ENCODE assay signal across 11 mouse cellular contexts in the genomic region with DNA sequence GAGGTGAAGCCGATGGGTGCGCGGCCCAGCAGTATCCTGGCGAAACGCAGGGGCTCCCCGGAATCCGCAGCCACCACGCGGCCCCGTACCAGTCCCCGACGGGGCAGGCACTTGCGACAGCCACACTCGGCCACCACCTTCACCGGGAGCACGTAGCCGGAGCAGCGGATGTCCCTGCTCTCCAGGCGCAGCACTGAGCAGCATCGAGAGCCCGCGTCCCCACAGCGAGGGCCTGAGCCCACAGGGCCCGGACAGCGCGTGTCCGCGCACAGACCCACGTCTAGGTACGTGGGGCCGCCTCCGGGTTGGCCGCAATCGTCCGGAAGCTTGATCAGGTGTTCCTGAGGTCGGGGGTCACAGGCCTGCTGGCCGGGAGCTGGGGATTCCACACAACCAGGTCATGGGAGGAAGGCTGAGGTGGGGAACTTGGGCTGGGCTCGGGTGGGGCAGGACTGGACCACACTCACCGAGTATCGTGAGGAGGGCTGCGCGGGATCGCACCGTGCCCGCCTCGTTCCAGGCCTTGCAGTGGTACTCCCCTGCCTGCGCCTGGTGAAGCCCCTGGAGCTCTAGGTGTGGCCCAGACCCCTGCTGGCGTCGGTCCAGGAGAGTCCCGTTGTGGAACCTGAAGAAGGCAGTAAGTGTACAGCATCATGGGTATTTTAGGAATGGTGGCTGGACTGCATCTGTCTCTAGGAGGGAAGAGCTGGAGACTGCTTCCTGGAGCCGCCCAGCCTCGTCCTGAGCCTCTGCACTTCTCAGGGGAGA. TPM values are rescaled to one million over a fixed set of nuclear protein-coding genes. Genes with fewer than 3 reads are reported as not detected.
A peak's percentile ranks its signal among the peaks of the same experiment; 100 is the strongest.
DNase-seq lines count a peak whose midpoint lies in the region; ATAC-seq lines count a peak whose summit lies in the region.
"Had no signal": no experiment of that assay in that cellular context is flagged by ENCODE, and none has a peak within 500 bp of the region (broad histone marks: within the 10 kb centered on the region; RNA-seq: fewer than 3 reads in every experiment).

No protein-coding gene starts in this region.

- H3K27ac ChIP-seq in lung, embryonic 15.5 days, result no peak overlapping the region
- H3K27ac ChIP-seq in forebrain, embryonic 12.5 days, result no peak overlapping the region
- no peak overlapping the region for H3K27ac ChIP-seq in limb, embryonic 12.5 days
- H3K27ac ChIP-seq in stomach, embryonic 14.5 days (ENCODE audit: low read length), result no peak overlapping the region

- no peak for DNase-seq in lung, postnatal 10 days
- DNase-seq in left cerebral cortex, postnatal 36 days (ENCODE audit: low spot score in 2 of 2), result no peak
- no peak for DNase-seq in cerebellum, postnatal 14 days
- no peak for DNase-seq in thymus, postnatal 25 days
- DNase-seq: right cerebral cortex, adult 18-20 months had no signal

- WGBS in lung, embryonic 15.5 days, result 12% methylated on average over 45 of the region's 52 CpGs
- WGBS in forebrain, embryonic 12.5 days, result 8% methylated on average over 52 of the region's 52 CpGs
- 13% methylated on average over 52 of the region's 52 CpGs for WGBS in limb, embryonic 12.5 days
- 17% methylated on average over 51 of the region's 52 CpGs for WGBS in stomach, embryonic 14.5 days

- no peak overlapping the region for H3K9ac ChIP-seq in lung, embryonic 15.5 days
- no peak overlapping the region for H3K9ac ChIP-seq in forebrain, embryonic 12.5 days
- no peak overlapping the region for H3K9ac ChIP-seq in limb, embryonic 12.5 days (replicated peaks)
- no peak overlapping the region for H3K9ac ChIP-seq in stomach, embryonic 14.5 days (replicated peaks; ENCODE audit: low read depth, low read length)

- peaks cover 99% of the 10 kb centered on the region for H3K27me3 ChIP-seq in lung, embryonic 15.5 days
- H3K27me3 ChIP-seq in forebrain, embryonic 12.5 days, result peaks cover 99% of the 10 kb centered on the region
- peaks cover 100% of the 10 kb centered on the region for H3K27me3 ChIP-seq in limb, embryonic 12.5 days
- H3K27me3 ChIP-seq in stomach, embryonic 14.5 days (ENCODE audit: control insufficient read depth, insufficient read depth, low read length), result peaks cover 85% of the 10 kb centered on the region

- H3K4me3 ChIP-seq in lung, embryonic 15.5 days, result peak overlapping the region; percentile 36
- peak overlapping the region; percentile 41 for H3K4me3 ChIP-seq in forebrain, embryonic 12.5 days (replicated peaks)
- H3K4me3 ChIP-seq in limb, embryonic 12.5 days (replicated peaks), result peak overlapping the region; percentile 41
- H3K4me3 ChIP-seq in stomach, embryonic 14.5 days (ENCODE audit: low read depth, low read length), result peak overlapping the region; percentile 35

- intact Hi-C loops in left cerebral cortex, postnatal 36 days (cut with DNase I), result no loop called here

- H3K4me1 ChIP-seq in lung, embryonic 15.5 days, result peaks cover 25% of the 10 kb centered on the region
- peaks cover 33% of the 10 kb centered on the region for H3K4me1 ChIP-seq in forebrain, embryonic 12.5 days
- H3K4me1 ChIP-seq in limb, embryonic 12.5 days (replicated peaks), result peaks cover 36% of the 10 kb centered on the region
- peaks cover 5% of the 10 kb centered on the region; the same call in 1 of the 2 replicates for H3K4me1 ChIP-seq in stomach, embryonic 14.5 days (ENCODE audit: control insufficient read depth, insufficient read depth, low read length)

- H3K9me3 ChIP-seq in lung, embryonic 15.5 days, result no peaks in the 10 kb centered on the region
- 0 out of 2 replicates have a peak, but pooled peaks cover 3% of the 10 kb centered on the region for H3K9me3 ChIP-seq in forebrain, embryonic 12.5 days
- no peaks in the 10 kb centered on the region for H3K9me3 ChIP-seq in limb, embryonic 12.5 days
- no peaks in the 10 kb centered on the region for H3K9me3 ChIP-seq in stomach, embryonic 14.5 days (ENCODE audit: control insufficient read depth, low read depth, low read length)

- ATAC-seq in lung, embryonic 15.5 days (ENCODE audit: borderline replicate concordance, extremely low read depth, low FRiP score, low TSS enrichment), result no peak
- ATAC-seq in forebrain, embryonic 12.5 days (ENCODE audit: low FRiP score), result no peak
- ATAC-seq in limb, embryonic 12.5 days (ENCODE audit: insufficient number of reproducible peaks, insufficient read depth, low FRiP score, low TSS enrichment, low read depth), result no peak
- ATAC-seq in stomach, embryonic 14.5 days (ENCODE audit: insufficient number of reproducible peaks, insufficient read depth, low FRiP score, low read depth), result no peak
- ATAC-seq: Patski had no signal

- peak overlapping the region; percentile 58 for H3K4me2 ChIP-seq in lung, embryonic 15.5 days
- H3K4me2 ChIP-seq in forebrain, embryonic 12.5 days, result peak overlapping the region; percentile 53; the same call in 1 of the 2 replicates
- peak overlapping the region; percentile 56; the same call in 1 of the 2 replicates for H3K4me2 ChIP-seq in limb, embryonic 12.5 days
- peak overlapping the region; percentile 49; the same call in 1 of the 2 replicates for H3K4me2 ChIP-seq in stomach, embryonic 14.5 days (replicated peaks; ENCODE audit: low read depth, low read length)

- no peaks in the 10 kb centered on the region for H3K36me3 ChIP-seq in lung, embryonic 15.5 days
- no peaks in the 10 kb centered on the region for H3K36me3 ChIP-seq in forebrain, embryonic 12.5 days (replicated peaks)
- H3K36me3 ChIP-seq in limb, embryonic 12.5 days, result no peaks in the 10 kb centered on the region
- H3K36me3 ChIP-seq in stomach, embryonic 14.5 days (ENCODE audit: control insufficient read depth, insufficient read depth, low read length), result no peaks in the 10 kb centered on the region

RNA-seq across cellular contexts. Expression of gene Cilp2, which starts 4.5 kb away (rescaled TPM):
- 0.59 and 0.61 TPM in 2 replicates for polyA plus RNA-seq in lung, embryonic 15.5 days (2015; fragmentation: Nextera tagmentation; extraction: Ambion mirVana)
- 0.77 and 1.1 TPM in 2 replicates for polyA plus RNA-seq in forebrain, embryonic 12.5 days (2016; fragmentation: Nextera tagmentation; extraction: Ambion mirVana)
- polyA plus RNA-seq in limb, embryonic 12.5 days (2016; fragmentation: Nextera tagmentation; extraction: Ambion mirVana), result 0.78 and 0.79 TPM in 2 replicates
- polyA plus RNA-seq in stomach, embryonic 14.5 days (2014; fragmentation: Nextera tagmentation; extraction: Ambion mirVana), result 0.42 and 0.64 TPM in 2 replicates
- 1 to 10 TPM in 1 of 2 experiments, under 1 TPM in 1; 0.91 to 1.0 TPM for total RNA-seq in left cerebral cortex, postnatal 36 days (2021)
- total RNA-seq: granulocyte monocyte progenitor cell, adult 5-6 weeks had no signal

RNA-seq across cellular contexts. Expression of gene Tssk6, which starts 19.0 kb away (rescaled TPM):
- polyA plus RNA-seq in lung, embryonic 15.5 days (2015; fragmentation: Nextera tagmentation; extraction: Ambion mirVana), result 2.9 and 3.7 TPM in 2 replicates
- polyA plus RNA-seq in forebrain, embryonic 12.5 days (2016; fragmentation: Nextera tagmentation; extraction: Ambion mirVana), result 4.2 and 4.3 TPM in 2 replicates
- polyA plus RNA-seq in limb, embryonic 12.5 days (2016; fragmentation: Nextera tagmentation; extraction: Ambion mirVana), result 6.2 and 7.3 TPM in 2 replicates
- polyA plus RNA-seq in stomach, embryonic 14.5 days (2014; fragmentation: Nextera tagmentation; extraction: Ambion mirVana), result 3.4 and 3.9 TPM in 2 replicates
- total RNA-seq in left cerebral cortex, postnatal 36 days (2021), result under 1 TPM in 1 of 2 experiments, not detected in 1; 0.32 TPM

RNA-seq across cellular contexts. Expression of gene Ndufa13, which starts 19.3 kb away (rescaled TPM):
- 162 and 177 TPM in 2 replicates for polyA plus RNA-seq in lung, embryonic 15.5 days (2015; fragmentation: Nextera tagmentation; extraction: Ambion mirVana)
- 165 and 168 TPM in 2 replicates for polyA plus RNA-seq in forebrain, embryonic 12.5 days (2016; fragmentation: Nextera tagmentation; extraction: Ambion mirVana)
- 171 and 172 TPM in 2 replicates for polyA plus RNA-seq in limb, embryonic 12.5 days (2016; fragmentation: Nextera tagmentation; extraction: Ambion mirVana)
- 190 and 202 TPM in 2 replicates for polyA plus RNA-seq in stomach, embryonic 14.5 days (2014; fragmentation: Nextera tagmentation; extraction: Ambion mirVana)
- total RNA-seq in left cerebral cortex, postnatal 36 days (2021), result 100 to 1,000 TPM; 144 to 161 TPM

RNA-seq across cellular contexts. Expression of gene Yjefn3, which starts 19.5 kb away (rescaled TPM):
- polyA plus RNA-seq in lung, embryonic 15.5 days (2015; fragmentation: Nextera tagmentation; extraction: Ambion mirVana), result 4.0 and 5.5 TPM in 2 replicates
- 7.0 and 9.8 TPM in 2 replicates for polyA plus RNA-seq in forebrain, embryonic 12.5 days (2016; fragmentation: Nextera tagmentation; extraction: Ambion mirVana)
- 6.0 and 7.4 TPM in 2 replicates for polyA plus RNA-seq in limb, embryonic 12.5 days (2016; fragmentation: Nextera tagmentation; extraction: Ambion mirVana)
- polyA plus RNA-seq in stomach, embryonic 14.5 days (2014; fragmentation: Nextera tagmentation; extraction: Ambion mirVana), result 3.7 and 4.9 TPM in 2 replicates
- 10 to 100 TPM; 23.7 to 31.3 TPM for total RNA-seq in left cerebral cortex, postnatal 36 days (2021)
- total RNA-seq: granulocyte monocyte progenitor cell, adult 5-6 weeks had no signal

RNA-seq across cellular contexts. Expression of gene Pbx4, which starts 50.7 kb away (rescaled TPM):
- 10.1 and 11.4 TPM in 2 replicates for polyA plus RNA-seq in lung, embryonic 15.5 days (2015; fragmentation: Nextera tagmentation; extraction: Ambion mirVana)
- polyA plus RNA-seq in forebrain, embryonic 12.5 days (2016; fragmentation: Nextera tagmentation; extraction: Ambion mirVana), result 51.2 and 54.0 TPM in 2 replicates
- 7.5 and 10.0 TPM in 2 replicates for polyA plus RNA-seq in limb, embryonic 12.5 days (2016; fragmentation: Nextera tagmentation; extraction: Ambion mirVana)
- 5.9 and 8.8 TPM in 2 replicates for polyA plus RNA-seq in stomach, embryonic 14.5 days (2014; fragmentation: Nextera tagmentation; extraction: Ambion mirVana)
- total RNA-seq in left cerebral cortex, postnatal 36 days (2021), result 10 to 100 TPM; 19.2 to 20.8 TPM
